Mouse (Mus musculus): Measurements from ENCODE around the gene Olfr62. TPM values are rescaled to one million over a fixed set of nuclear protein-coding genes. Genes with fewer than 3 reads are reported as not detected.
A peak's percentile ranks its signal among the peaks of the same experiment; 100 is the strongest.

Gene Olfr62
- polyA plus RNA-seq, 1 experiment = not detected

DNA sequence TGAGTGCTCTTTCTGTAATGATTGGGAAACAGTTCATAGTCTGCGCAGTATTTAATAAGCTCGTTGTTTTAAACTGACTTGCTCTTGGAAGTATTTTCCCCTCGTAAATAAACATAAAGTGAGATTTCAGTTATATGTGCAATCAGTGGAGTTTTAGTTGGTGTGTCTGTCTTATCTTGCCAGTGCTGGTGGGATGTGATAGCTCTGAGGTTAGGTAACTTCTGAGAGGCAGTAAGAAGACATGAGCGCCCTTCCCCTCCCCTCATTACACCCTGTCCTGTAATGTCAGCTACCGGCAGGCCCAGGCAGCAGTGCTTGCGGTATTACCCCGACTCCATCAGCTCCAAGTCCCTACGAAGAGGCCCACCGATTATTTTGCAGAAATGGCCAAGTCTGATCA, 37.0 kb upstream of the Olfr62 start:
- 89% methylated on average over 9 of the region's 9 CpGs for WGBS

DNA sequence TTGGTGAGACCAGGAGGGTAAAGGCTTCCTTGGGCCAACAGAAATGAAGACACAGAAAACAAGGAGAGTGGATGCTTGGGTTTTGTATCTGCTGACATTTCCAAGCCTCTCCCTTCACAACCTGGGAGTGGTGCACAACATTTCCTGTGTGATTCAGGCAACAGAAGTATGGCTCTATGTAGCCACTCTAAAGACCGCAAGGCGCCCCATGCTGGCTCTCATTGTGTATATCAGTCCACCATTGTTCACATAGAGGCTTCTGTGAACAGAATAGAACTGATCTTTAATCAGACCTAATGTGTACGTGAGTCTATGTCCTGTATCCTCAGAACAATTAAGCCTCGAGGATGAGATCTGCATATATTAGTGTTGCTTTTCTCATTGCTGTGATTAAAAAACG, 28.5 kb upstream of the Olfr62 start:
- TF ChIP-seq CTCF (IDR thresholded peaks at IDR 0.05; ENCODE audit: borderline replicate concordance, control insufficient read depth, extremely low read depth, insufficient read depth, low read length, poor library complexity) (no peak), POLR2A (IDR thresholded peaks at IDR 0.05; ENCODE audit: control insufficient read depth, extremely low read depth, insufficient read depth, low read length, poor library complexity) (no peak)
- H3K4me3 ChIP-seq (ENCODE audit: control insufficient read depth, insufficient read depth, low read length) = no peak overlapping the region
- no peak for DNase-seq
- H3K36me3 ChIP-seq (ENCODE audit: control insufficient read depth, insufficient read depth, low read length) = peaks cover 19% of the 10 kb centered on the region
- no peaks in the 10 kb centered on the region for H3K4me1 ChIP-seq (replicated peaks; ENCODE audit: control insufficient read depth, insufficient read depth, low read length)
- no peak overlapping the region for H3K27ac ChIP-seq (ENCODE audit: control insufficient read depth, insufficient read depth, low read length)
- WGBS = 96% methylated on average over 5 of the region's 5 CpGs
- no peaks in the 10 kb centered on the region for H3K27me3 ChIP-seq (ENCODE audit: control insufficient read depth, insufficient read depth, low read length)

More for the DNA sequence above, 37.0 kb upstream of the Olfr62 start:
- no peak for DNase-seq
- Histone ChIP-seq H3K4me3 (ENCODE audit: control insufficient read depth, insufficient read depth, low read length) (no peak overlapping the region), H3K36me3 (ENCODE audit: control insufficient read depth, insufficient read depth, low read length) (peaks cover 22% of the 10 kb centered on the region), H3K27me3 (ENCODE audit: control insufficient read depth, insufficient read depth, low read length) (no peaks in the 10 kb centered on the region), H3K27ac (ENCODE audit: control insufficient read depth, insufficient read depth, low read length) (no peak overlapping the region), H3K4me1 (replicated peaks; ENCODE audit: control insufficient read depth, insufficient read depth, low read length) (peaks cover 8% of the 10 kb centered on the region)
- TF ChIP-seq POLR2A (IDR thresholded peaks at IDR 0.05; ENCODE audit: control insufficient read depth, extremely low read depth, insufficient read depth, low read length, poor library complexity) = no peak

- Histone ChIP-seq H3K27ac (ENCODE audit: control insufficient read depth, insufficient read depth, low read length) (no peak overlapping the region), H3K4me3 (ENCODE audit: control insufficient read depth, insufficient read depth, low read length) (no peak overlapping the region), H3K27me3 (ENCODE audit: control insufficient read depth, insufficient read depth, low read length) (no peaks in the 10 kb centered on the region), H3K4me1 (replicated peaks; ENCODE audit: control insufficient read depth, insufficient read depth, low read length) (no peaks in the 10 kb centered on the region), H3K36me3 (ENCODE audit: control insufficient read depth, insufficient read depth, low read length) (no peaks in the 10 kb centered on the region)
- TF ChIP-seq POLR2A (IDR thresholded peaks at IDR 0.05; ENCODE audit: control insufficient read depth, extremely low read depth, insufficient read depth, low read length, poor library complexity) = no peak
- no peak for TF ChIP-seq CTCF (IDR thresholded peaks at IDR 0.05; ENCODE audit: borderline replicate concordance, control insufficient read depth, extremely low read depth, insufficient read depth, low read length, poor library complexity)
- DNase-seq = no peak
- 48% methylated on average over 20 of the region's 20 CpGs for WGBS
These were observed 16.2 kb upstream of the Olfr62 start for GRCm38 (mm10) chr4:118642346-118643190.

DNA sequence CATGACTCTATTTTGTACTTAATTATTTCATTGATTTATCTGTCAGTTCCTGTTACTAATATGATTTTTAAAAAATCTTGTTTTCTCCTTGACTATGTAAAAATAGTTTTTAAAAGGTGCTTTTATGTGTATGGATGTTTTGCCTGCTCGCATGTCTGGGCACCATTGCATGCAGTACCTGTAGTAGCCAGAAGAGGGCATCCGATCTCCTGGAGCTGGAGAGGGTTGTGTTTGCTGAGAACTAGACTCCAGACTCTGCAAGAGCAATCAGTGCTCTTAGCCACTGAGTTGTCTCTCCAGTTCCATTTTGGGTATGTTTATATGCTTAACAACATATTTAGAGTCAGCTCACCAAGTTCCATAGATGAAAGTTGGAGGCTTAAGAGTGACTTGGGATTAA, 13.5 kb upstream of the Olfr62 start:
- TF ChIP-seq POLR2A (IDR thresholded peaks at IDR 0.05; ENCODE audit: control insufficient read depth, extremely low read depth, insufficient read depth, low read length, poor library complexity) (no peak), CTCF (IDR thresholded peaks at IDR 0.05; ENCODE audit: borderline replicate concordance, control insufficient read depth, extremely low read depth, insufficient read depth, low read length, poor library complexity) (no peak)
- Histone ChIP-seq H3K36me3 (ENCODE audit: control insufficient read depth, insufficient read depth, low read length) (no peaks in the 10 kb centered on the region), H3K27me3 (ENCODE audit: control insufficient read depth, insufficient read depth, low read length) (no peaks in the 10 kb centered on the region), H3K4me1 (replicated peaks; ENCODE audit: control insufficient read depth, insufficient read depth, low read length) (no peaks in the 10 kb centered on the region), H3K4me3 (ENCODE audit: control insufficient read depth, insufficient read depth, low read length) (no peak overlapping the region), H3K27ac (ENCODE audit: control insufficient read depth, insufficient read depth, low read length) (no peak overlapping the region)
- DNase-seq = peak; percentile 62
- 4% methylated on average over 2 of the region's 2 CpGs for whole genome bisulfite sequencing

DNA sequence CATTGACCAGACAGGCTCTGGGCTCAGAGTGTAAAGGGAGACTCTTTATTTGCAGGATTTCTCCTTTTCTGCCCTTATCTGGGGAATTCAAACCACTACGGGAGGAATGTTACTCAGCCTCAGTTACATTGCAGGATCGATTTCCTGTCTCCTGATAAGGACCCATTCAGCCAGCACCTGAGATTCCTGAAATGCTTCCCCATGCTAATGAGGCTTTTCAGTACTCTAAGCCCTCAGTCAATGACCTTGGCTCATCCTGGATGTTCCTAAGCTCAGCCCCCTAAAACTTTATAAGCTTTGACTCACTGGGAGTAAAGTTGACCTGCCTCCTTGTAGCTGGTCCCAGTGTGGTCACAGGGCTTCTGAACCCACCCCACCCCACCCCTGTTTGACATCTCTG, 28.3 kb downstream of the Olfr62 start:
- Histone ChIP-seq H3K4me1 (replicated peaks; ENCODE audit: control insufficient read depth, insufficient read depth, low read length) (no peaks in the 10 kb centered on the region), H3K36me3 (ENCODE audit: control insufficient read depth, insufficient read depth, low read length) (no peaks in the 10 kb centered on the region), H3K27me3 (ENCODE audit: control insufficient read depth, insufficient read depth, low read length) (no peaks in the 10 kb centered on the region), H3K4me3 (ENCODE audit: control insufficient read depth, insufficient read depth, low read length) (no peak overlapping the region), H3K27ac (ENCODE audit: control insufficient read depth, insufficient read depth, low read length) (no peak overlapping the region)
- 58% methylated on average over 2 of the region's 2 CpGs for WGBS
- no peak for DNase-seq
- TF ChIP-seq POLR2A (IDR thresholded peaks at IDR 0.05; ENCODE audit: control insufficient read depth, extremely low read depth, insufficient read depth, low read length, poor library complexity) (no peak), CTCF (IDR thresholded peaks at IDR 0.05; ENCODE audit: borderline replicate concordance, control insufficient read depth, extremely low read depth, insufficient read depth, low read length, poor library complexity) (no peak)

GRCm38 (mm10) chr4:118692412-118692973, 33.7 kb downstream of the Olfr62 start, which contains the start of gene Olfr1342:
TSS of gene Olfr1342 (minus strand) at chr4:118692756.
- Histone ChIP-seq H3K27me3 (ENCODE audit: control insufficient read depth, insufficient read depth, low read length) (no peaks in the 10 kb centered on the region), H3K27ac (ENCODE audit: control insufficient read depth, insufficient read depth, low read length) (no peak within 1 kb of the TSS), H3K4me1 (replicated peaks; ENCODE audit: control insufficient read depth, insufficient read depth, low read length) (no peaks in the 10 kb centered on the region), H3K4me3 (ENCODE audit: control insufficient read depth, insufficient read depth, low read length) (no peak within 1 kb of the TSS), H3K36me3 (ENCODE audit: control insufficient read depth, insufficient read depth, low read length) (no peaks in the 10 kb centered on the region)
- WGBS = 9% methylated on average over 12 of the region's 12 CpGs
- no peak for TF ChIP-seq CTCF (IDR thresholded peaks at IDR 0.05; ENCODE audit: borderline replicate concordance, control insufficient read depth, extremely low read depth, insufficient read depth, low read length, poor library complexity)
- no peak for TF ChIP-seq POLR2A (IDR thresholded peaks at IDR 0.05; ENCODE audit: control insufficient read depth, extremely low read depth, insufficient read depth, low read length, poor library complexity)
- DNase-seq = peak; percentile 2

All from thymus, adult 2 months (tissue).